Mouse (Mus musculus) CH12.LX (cell line): ENCODE data around the gene Il17rb. TPM values are rescaled to one million over a fixed set of nuclear protein-coding genes. Genes with fewer than 3 reads are reported as not detected.

Source experiments
- CHD1 ChIP-seq: IDR thresholded peaks from 2 replicates; pipeline ENCODE4 v1.6.1; 2012; ENCODE audit warnings: low read depth, low read length, improper control_type of control experiment, inconsistent platforms
- GABPA ChIP-seq: IDR thresholded peaks from 2 replicates; pipeline ENCODE4 v1.6.1; 2012; ENCODE audit warnings: low read depth, low read length, improper control_type of control experiment, inconsistent platforms; ENCODE audit not compliant: insufficient replicate concordance
- IRF4 ChIP-seq: IDR thresholded peaks from 2 replicates; pipeline ENCODE4 v1.6.1; 2014; ENCODE audit warnings: low read depth, mild to moderate bottlenecking, inconsistent platforms, low read length, improper control_type of control experiment
- MAZ ChIP-seq: IDR thresholded peaks from 2 replicates; pipeline ENCODE4 v1.6.1; 2012; ENCODE audit warnings: low read depth, mild to moderate bottlenecking, inconsistent platforms, low read length, improper control_type of control experiment, moderate library complexity
- NELFE ChIP-seq: IDR thresholded peaks from 2 replicates; pipeline ENCODE4 v1.6.1; 2011; ENCODE audit warnings: low read depth, low read length, improper control_type of control experiment
- UBTF ChIP-seq: IDR thresholded peaks from 2 replicates; pipeline ENCODE4 v1.6.1; 2012; ENCODE audit warnings: low read depth, mild to moderate bottlenecking, inconsistent platforms, low read length, improper control_type of control experiment, moderate library complexity
- polyA plus RNA-seq: library from polyadenylated mRNA; unstranded; fragments of >175 nt; gene quantifications from 2 replicates; pipeline ENCODE4 v1.2.1, GENCODE M21; 2012; ENCODE audit warnings: low read depth; ENCODE audit not compliant: insufficient read length
- total RNA-seq, 2 experiments: library from RNA; depleted of rRNA; stranded (reverse); fragments of 300-350 nt in 1 of 2; fragments of >200 nt in 1 of 2; gene quantifications; 2 replicates each; pipeline ENCODE4 v1.2.3; 2012 to 2014

Gene Il17rb
- total and polyA plus RNA-seq, 3 experiments = 5.0 to 12.9 (median 6.7) TPM

GRCm38 (mm10) chr14:29946761-29947309 is 61.9 kb downstream of the Il17rb start (continued):
- TF ChIP-seq IRF4 = peak; percentile 66; the same call in 1 of the 2 replicates
- no peak for TF ChIP-seq NELFE
- no peak for TF ChIP-seq UBTF
- TF ChIP-seq CHD1 = no peak
- TF ChIP-seq MAZ = no peak
- no peak for TF ChIP-seq GABPA

Other genes starting within 250 kb of the Il17rb start
- gene Selenok, start 40.6 kb downstream of the Il17rb start, total RNA-seq (2012; rRNA removed) = 48.5 and 59.6 TPM in 2 replicates
- 83.7 and 88.8 TPM in 2 replicates for gene Selenok, start 40.6 kb downstream of the Il17rb start, total RNA-seq (2014; rRNA removed)
- 63.0 and 71.9 TPM in 2 replicates for gene Selenok, start 40.6 kb downstream of the Il17rb start, polyA plus RNA-seq
- 33.7 and 34.3 TPM in 2 replicates for gene Actr8, start 30.6 kb downstream of the Il17rb start, total RNA-seq (2012; rRNA removed)
- 32.8 and 33.4 TPM in 2 replicates for gene Actr8, start 30.6 kb downstream of the Il17rb start, total RNA-seq (2014; rRNA removed)
- gene Actr8, start 30.6 kb downstream of the Il17rb start, polyA plus RNA-seq = 26.7 and 32.0 TPM in 2 replicates
- gene Chdh, start 127 bp upstream of the Il17rb start, total RNA-seq (2012; rRNA removed) = not detected in 2 replicates
- not detected in 2 replicates for gene Chdh, start 127 bp upstream of the Il17rb start, total RNA-seq (2014; rRNA removed)
- gene Chdh, start 127 bp upstream of the Il17rb start, polyA plus RNA-seq = not detected in 2 replicates